Mouse (Mus musculus): Measurements from ENCODE around the gene Slc16a6. TPM values are rescaled to one million over a fixed set of nuclear protein-coding genes. Genes with fewer than 3 reads are reported as not detected.

Gene Slc16a6
- 10 to 100 TPM; 12.3 to 14.0 TPM for polyA plus RNA-seq (2017; shearing (Covaris generic))

DNA sequence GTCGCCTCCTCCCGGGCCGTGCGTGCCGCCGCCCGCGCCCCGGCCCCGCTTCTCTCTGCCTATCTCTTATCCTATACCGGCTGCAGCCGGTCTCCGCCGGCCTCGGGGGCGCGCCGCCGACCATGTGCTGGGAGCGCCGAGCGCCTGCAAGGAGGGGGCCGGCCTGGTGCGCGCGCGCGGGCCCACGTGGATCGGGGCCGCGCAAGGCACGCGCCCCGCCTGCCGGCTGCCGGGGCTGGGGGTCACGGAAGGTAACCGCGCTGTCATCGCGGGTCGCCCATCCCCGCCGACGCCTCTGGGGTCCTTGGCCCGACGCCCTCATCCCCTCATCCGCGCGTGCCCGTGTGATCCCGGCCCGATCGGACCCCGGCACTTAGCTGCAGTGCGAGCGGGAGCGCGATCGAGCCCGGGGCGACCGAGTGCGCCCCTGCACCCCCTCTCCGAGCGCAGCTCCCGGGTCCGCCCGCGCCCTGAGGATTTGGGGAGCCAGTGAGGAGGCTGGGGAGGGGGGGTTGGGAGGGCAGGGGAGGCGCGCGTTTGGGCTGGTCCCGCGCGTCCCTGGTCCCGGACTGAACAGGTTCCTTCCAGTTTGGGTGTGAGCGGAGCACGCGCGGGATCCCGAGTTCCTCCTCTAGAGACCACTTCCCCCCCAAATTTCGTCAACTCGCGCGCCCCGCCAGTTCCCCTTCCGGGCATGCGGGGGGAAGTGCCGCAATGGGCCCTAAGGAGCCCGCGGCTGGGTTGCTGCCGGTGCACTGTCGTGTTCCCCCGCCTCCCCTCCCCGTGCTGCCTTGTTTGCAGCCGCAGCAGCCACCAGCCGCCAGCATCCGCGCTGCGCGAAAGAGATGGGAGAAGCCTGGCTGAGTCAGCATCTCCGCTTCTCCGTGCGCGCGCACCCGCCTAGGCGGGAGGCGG lies at the start of gene Slc16a6, which contains the start of gene Arsg:
TSS of gene Slc16a6 (minus strand) at position 428 of the 915 bp plus-strand sequence.
TSS of gene Arsg (plus strand) at position 204 of the 915 bp plus-strand sequence.

DNA sequence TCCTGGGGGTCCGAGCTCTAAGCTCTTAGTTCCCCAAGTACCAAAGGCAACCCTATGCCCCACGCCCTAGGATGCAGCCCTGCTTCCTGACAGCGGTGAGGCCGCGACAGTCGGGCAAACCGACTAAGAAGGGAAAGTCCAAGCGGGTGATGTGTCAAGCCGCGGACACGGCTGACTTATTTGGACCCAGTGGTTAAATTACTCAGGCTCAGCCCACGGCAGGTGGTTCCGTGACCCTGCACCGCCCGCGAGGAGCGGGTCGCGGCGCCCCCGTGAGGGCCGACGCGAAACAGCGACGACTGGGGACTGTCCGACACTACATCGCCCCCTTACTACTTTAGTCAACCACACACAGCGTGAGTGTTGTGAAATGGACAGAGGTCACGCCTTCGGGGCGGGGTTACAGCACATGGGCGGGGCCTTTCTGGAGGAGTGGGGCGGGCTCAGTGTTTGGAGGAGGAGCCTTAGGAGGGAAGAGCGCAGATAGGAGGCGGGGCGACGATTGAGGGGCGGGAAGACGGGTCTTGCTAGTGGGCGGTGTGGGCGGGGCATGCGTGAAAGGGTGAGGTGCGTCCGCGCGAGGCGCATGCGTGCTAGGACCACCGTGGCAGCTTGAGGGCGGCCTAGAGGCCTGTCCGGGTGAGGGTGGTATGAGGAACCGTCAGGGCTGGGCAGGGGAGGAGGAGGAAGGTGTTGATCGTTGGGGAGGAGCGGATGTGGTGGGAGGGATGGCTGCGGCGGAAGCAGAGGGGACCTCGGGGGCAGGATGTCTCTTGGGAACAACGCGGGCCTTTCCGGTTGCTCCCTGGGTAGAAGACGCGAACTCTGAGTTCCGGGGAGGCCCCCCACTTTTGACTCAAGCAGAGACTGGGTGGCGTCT lies 47.8 kb downstream of the Slc16a6 start, which contains the start of gene Amz2:
TSS of gene Amz2 (plus strand) at position 555 of the 880 bp plus-strand sequence.

DNA sequence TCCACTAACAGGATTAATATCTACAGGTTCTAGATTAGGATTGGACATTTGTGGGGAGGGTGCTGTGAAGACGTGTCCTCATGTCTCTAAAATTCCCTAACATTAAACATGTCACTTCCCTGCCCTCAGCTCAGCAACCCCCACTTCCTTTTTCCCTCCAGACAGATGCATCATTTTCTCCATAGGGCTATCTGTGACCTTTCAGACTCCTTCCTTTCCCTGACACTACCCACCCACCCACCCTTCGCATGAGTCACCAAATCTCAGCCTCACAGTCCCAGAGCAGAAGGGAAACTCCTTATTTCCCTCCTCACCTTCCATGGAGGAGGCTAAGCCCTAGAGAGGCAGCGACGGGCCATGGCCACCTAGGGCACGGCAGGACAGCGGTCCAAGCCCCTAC lies 59.8 kb downstream of the Slc16a6 start, which contains the start of gene 9930022D16Rik:
TSS of gene 9930022D16Rik (plus strand) at position 301 of the 400 bp plus-strand sequence.

Other genes with a start within 250 kb of the Slc16a6 start
- gene Rgs9, start 175.5 kb downstream of the Slc16a6 start, polyA plus RNA-seq (2017; shearing (Covaris generic)) = 1 to 10 TPM; 2.8 to 6.9 TPM
- gene Gna13, start 110.8 kb downstream of the Slc16a6 start, polyA plus RNA-seq (2017; shearing (Covaris generic)) = 10 to 100 TPM; 74.6 to 79.0 TPM
- under 1 TPM; 0.10 to 0.11 TPM for gene 9930022D16Rik, start 59.7 kb downstream of the Slc16a6 start, polyA plus RNA-seq (2017; shearing (Covaris generic))
- 10 to 100 TPM; 28.6 to 30.0 TPM for gene Amz2, start 47.7 kb downstream of the Slc16a6 start, polyA plus RNA-seq (2017; shearing (Covaris generic))
- gene Arsg, start 224 bp downstream of the Slc16a6 start, polyA plus RNA-seq (2017; shearing (Covaris generic)) = 1 to 10 TPM; 2.3 to 2.7 TPM
- gene Wipi1, start 138.4 kb upstream of the Slc16a6 start, polyA plus RNA-seq (2017; shearing (Covaris generic)) = under 1 TPM; 0.45 to 0.54 TPM
- 100 to 1,000 TPM; 435 to 459 TPM for gene Prkar1a, start 175.8 kb upstream of the Slc16a6 start, polyA plus RNA-seq (2017; shearing (Covaris generic))
- 1 to 10 TPM; 1.4 to 4.4 TPM for gene Fam20a, start 248.7 kb upstream of the Slc16a6 start, polyA plus RNA-seq (2017; shearing (Covaris generic))

Data from inflammation-experienced regulatory T-cells (primary cell).